Mouse (Mus musculus) cerebellum, adult 9-10 months (tissue): ENCODE measurements around the gene Sema3b.
"Not testable (repeated sequence)": the region's sequence is repeated elsewhere in the genome, so short reads cannot be mapped to it uniquely, and the experiment has no call there.

Experiments
- DNase-seq: peaks from one replicate; pipeline ENCODE4 v3.0.0; 2022

Gene Sema3b

GRCm38 (mm10) chr9:107587833-107588639 is 21.0 kb downstream of the Sema3b start:
- no peak for DNase-seq

GRCm38 (mm10) chr9:107586974-107587832 is 21.8 kb downstream of the Sema3b start, which contains the start of gene Ifrd2:
Gene Ifrd2 (plus strand): TSS chr9:107587642.
- peak; percentile 99 for DNase-seq

GRCm38 (mm10) chr9:107586504-107586903 is 22.5 kb downstream of the Sema3b start:
- DNase-seq: no peak

- no peak for DNase-seq
These were observed 25.9 kb downstream of the Sema3b start for GRCm38 (mm10) chr9:107583174-107583573.

- DNase-seq: no peak
These were observed 26.4 kb downstream of the Sema3b start for GRCm38 (mm10) chr9:107582509-107583062.

- no peak for DNase-seq
These were observed 27.4 kb downstream of the Sema3b start for GRCm38 (mm10) chr9:107581584-107581983.

GRCm38 (mm10) chr9:107580501-107581317 is 28.3 kb downstream of the Sema3b start, which contains the start of gene Hyal3:
Gene Hyal3 (plus strand): TSS chr9:107580818.
- peak; percentile 91 for DNase-seq

GRCm38 (mm10) chr9:107579023-107579900 is 29.8 kb downstream of the Sema3b start:
- DNase-seq: peak; percentile 78

- DNase-seq: no peak
These were observed 30.4 kb downstream of the Sema3b start, which contains the start of gene Naa80 for GRCm38 (mm10) chr9:107578587-107578986. Gene Naa80 (plus strand): TSS chr9:107578887.

- no peak for DNase-seq
These were observed 31.2 kb downstream of the Sema3b start for GRCm38 (mm10) chr9:107577871-107578270.

GRCm38 (mm10) chr9:107576357-107577107 is 32.5 kb downstream of the Sema3b start, which contains the start of gene Hyal1:
Gene Hyal1 (plus strand): TSS chr9:107576927.
- DNase-seq: no peak

GRCm38 (mm10) chr9:107575579-107576356 is 33.3 kb downstream of the Sema3b start:
- no peak for DNase-seq

- DNase-seq: not testable (repeated sequence)
These were observed 35.3 kb downstream of the Sema3b start for GRCm38 (mm10) chr9:107573774-107574173.

GRCm38 (mm10) chr9:107572327-107572662 is 36.7 kb downstream of the Sema3b start:
- no peak for DNase-seq

GRCm38 (mm10) chr9:107571534-107572326 is 37.3 kb downstream of the Sema3b start:
- no peak for DNase-seq

GRCm38 (mm10) chr9:107570845-107571244 is 38.2 kb downstream of the Sema3b start:
- DNase-seq: no peak

- no peak for DNase-seq
These were observed 39.0 kb downstream of the Sema3b start for GRCm38 (mm10) chr9:107570016-107570415.

- no peak for DNase-seq
These were observed 39.8 kb downstream of the Sema3b start for GRCm38 (mm10) chr9:107569270-107569669.
